Mouse (Mus musculus) forebrain, embryonic 14.5 days (tissue): ENCODE data around the gene Nrip1. TPM values are rescaled to one million over a fixed set of nuclear protein-coding genes. Genes with fewer than 3 reads are reported as not detected.
"Not testable (repeated sequence)": the region's sequence is repeated elsewhere in the genome, so short reads cannot be mapped to it uniquely, and the experiment has no call there.

Source experiments
- ATAC-seq: fragments of 200-750 bp; cut with Nextera tagmentation; 2 replicates; pipeline ENCODE4 v1.8.0; 2017; ENCODE audit warnings: mild to moderate bottlenecking, moderate library complexity
- DNase-seq: peaks from one replicate; pipeline ENCODE4 v3.0.0-alpha.2; 2015; ENCODE audit warnings: low spot score
- H3K27ac ChIP-seq: fragments of 300-500 bp; sonication (generic); 2 replicates; pipeline ENCODE4 v1.5.1; 2014; ENCODE audit warnings: low read depth, mild to moderate bottlenecking, control low read depth, low read length, moderate library complexity
- H3K27me3 ChIP-seq: fragments of 300-500 bp; sonication (generic); replicated peaks from 2 replicates; pipeline ENCODE4 v1.6.1; 2014; ENCODE audit warnings: low read length, control low read depth, mixed read lengths; ENCODE audit not compliant: control insufficient read depth, insufficient read depth
- H3K36me3 ChIP-seq: fragments of 300-500 bp; sonication (generic); 2 replicates; pipeline ENCODE4 v1.6.1; 2014; ENCODE audit warnings: low read length, control low read depth; ENCODE audit not compliant: control insufficient read depth, insufficient read depth
- H3K4me1 ChIP-seq: fragments of 300-500 bp; sonication (generic); 2 replicates; pipeline ENCODE4 v1.6.1; 2014; ENCODE audit warnings: antibody characterized with exemption, low read length, control low read depth; ENCODE audit not compliant: control insufficient read depth, insufficient read depth
- H3K4me2 ChIP-seq: fragments of 300-500 bp; sonication (generic); 2 replicates; pipeline ENCODE4 v1.6.1; 2014; ENCODE audit warnings: mild to moderate bottlenecking, control low read depth, low read length
- H3K4me3 ChIP-seq: fragments of 300-500 bp; sonication (generic); 2 replicates; pipeline ENCODE4 v1.5.1; 2014; ENCODE audit warnings: low read depth, low read length, control low read depth
- H3K9ac ChIP-seq: fragments of 300-500 bp; sonication (generic); 2 replicates; pipeline ENCODE4 v1.6.1; 2014; ENCODE audit warnings: mild to moderate bottlenecking, low read length, control low read depth, moderate library complexity
- H3K9me3 ChIP-seq: fragments of 300-500 bp; sonication (generic); replicated peaks from 2 replicates; pipeline ENCODE4 v1.6.1; 2016; ENCODE audit warnings: low read length, control low read depth, mixed read lengths; ENCODE audit not compliant: control insufficient read depth
- WGBS: fragments of 180-500 bp; shearing (Covaris S2); extraction: QIAGEN DNeasy Blood & Tissue Kit; methylation state at CpG from one replicate; pipeline ENCODE4 v1.1.7; 2014; 5-methylcytosine and 5-hydroxymethylcytosine counted together
- polyA plus RNA-seq: library from polyadenylated mRNA; unstranded; fragments of >200 nt; fragmentation: Nextera tagmentation; extraction: Ambion mirVana; gene quantifications from 2 replicates; pipeline ENCODE4 v1.2.1, GENCODE M21; 2014

The Nrip1 gene
- polyA plus RNA-seq, 1 experiment from 2014 or later: 16.5 TPM

DNA sequence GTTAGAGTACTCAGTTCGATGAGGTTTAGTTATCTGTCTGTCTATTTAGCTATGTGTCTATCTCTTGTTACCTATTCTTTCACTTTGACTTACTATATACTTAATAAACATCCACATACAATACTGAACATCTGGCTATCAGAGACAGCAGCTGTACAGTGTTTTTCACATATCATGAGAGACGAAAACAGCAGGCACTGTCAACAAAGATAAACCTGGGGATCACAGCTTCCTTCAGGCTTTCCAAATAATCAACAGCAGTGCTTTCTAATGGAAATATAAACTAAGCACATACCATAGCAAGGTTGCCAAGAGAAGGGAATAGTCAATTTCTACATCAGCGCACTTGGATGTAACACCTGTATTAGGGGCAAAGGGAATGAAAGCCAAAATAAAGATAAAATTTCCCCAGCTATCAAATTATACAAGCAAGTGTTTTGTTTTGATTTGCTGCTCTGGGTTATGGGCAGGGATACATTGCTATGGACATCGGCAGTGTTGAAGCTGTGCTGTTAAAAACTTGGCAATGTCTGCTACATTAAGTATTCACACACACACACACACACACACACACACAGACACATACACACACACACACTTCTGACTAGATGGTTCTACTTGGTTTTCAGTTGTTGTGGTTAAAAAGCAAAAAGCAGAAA is 35.2 kb upstream of the Nrip1 start:
- H3K4me1 ChIP-seq: no peaks in the 10 kb centered on the region
- no peak overlapping the region for H3K27ac ChIP-seq
- no peaks in the 10 kb centered on the region for H3K27me3 ChIP-seq
- ATAC-seq (no peak), DNase-seq (no peak)
- H3K4me2 ChIP-seq: no peak overlapping the region
- H3K36me3 ChIP-seq: no peaks in the 10 kb centered on the region
- no peak overlapping the region for H3K4me3 ChIP-seq
- 91% methylated on average over 4 of the region's 4 CpGs for WGBS
- H3K9ac ChIP-seq: no peak overlapping the region
- no peaks in the 10 kb centered on the region; the same call in 1 of the 2 replicates for H3K9me3 ChIP-seq

DNA sequence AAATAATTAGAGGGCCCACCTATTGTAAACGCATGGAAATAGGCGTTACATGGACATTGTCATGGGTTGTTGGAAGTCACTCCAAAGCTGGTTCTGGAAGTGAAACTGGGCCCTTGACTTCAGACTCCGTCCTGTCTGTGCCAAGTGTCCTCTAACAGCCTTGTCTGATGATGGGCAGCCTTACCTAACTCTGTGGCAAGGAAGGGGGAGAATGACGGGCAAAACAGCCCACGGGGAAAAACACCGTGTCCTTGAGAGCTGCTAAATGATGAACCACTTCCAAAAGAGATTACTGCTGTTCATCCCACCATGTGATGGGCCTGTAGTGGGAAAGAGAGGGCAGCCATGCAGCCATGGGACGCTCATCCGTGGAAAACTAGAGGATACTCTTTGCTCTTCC is 34.6 kb upstream of the Nrip1 start:
- DNase-seq: no peak

DNA sequence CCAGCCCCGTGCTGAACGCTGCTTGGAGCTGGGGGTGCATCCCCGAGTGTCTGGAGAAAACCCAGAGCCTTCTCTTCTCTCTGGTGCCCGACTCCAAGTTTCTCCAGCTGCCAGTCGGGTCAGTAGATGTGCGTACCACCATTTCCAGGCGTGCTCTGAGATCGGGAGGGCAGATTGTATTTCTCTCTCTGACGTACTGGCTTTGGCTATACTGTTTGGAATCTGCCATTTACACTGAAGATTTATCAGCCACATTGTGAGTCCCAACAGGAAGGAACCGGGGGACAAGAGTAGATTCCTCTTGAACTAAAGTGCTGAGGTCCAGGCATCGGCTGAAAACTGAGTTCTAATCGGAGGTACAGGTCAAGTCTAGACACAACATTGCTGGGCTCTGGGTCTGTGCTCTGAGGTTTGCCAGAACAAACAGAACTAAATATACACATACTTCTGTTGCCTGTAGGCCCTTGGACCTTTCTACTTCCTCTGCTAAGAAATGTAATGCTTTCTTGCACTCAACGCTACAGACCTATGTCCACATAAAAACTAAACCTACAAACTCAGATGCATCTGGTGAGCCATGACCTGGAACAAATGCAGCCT is 33.8 kb upstream of the Nrip1 start:
- WGBS: 83% methylated on average over 13 of the region's 13 CpGs
- Histone ChIP-seq H3K9ac (no peak overlapping the region), H3K27me3 (no peaks in the 10 kb centered on the region), H3K27ac (no peak overlapping the region), H3K36me3 (no peaks in the 10 kb centered on the region), H3K4me2 (no peak overlapping the region), H3K4me1 (no peaks in the 10 kb centered on the region), H3K9me3 (no peaks in the 10 kb centered on the region; the same call in 1 of the 2 replicates), H3K4me3 (no peak overlapping the region)
- ATAC-seq (no peak), DNase-seq (no peak)

More for the DNA sequence above, 34.6 kb upstream of the Nrip1 start:
- Histone ChIP-seq H3K4me2 (no peak overlapping the region), H3K9me3 (no peaks in the 10 kb centered on the region; the same call in 1 of the 2 replicates), H3K4me3 (no peak overlapping the region), H3K27me3 (no peaks in the 10 kb centered on the region), H3K9ac (no peak overlapping the region), H3K4me1 (no peaks in the 10 kb centered on the region), H3K27ac (no peak overlapping the region), H3K36me3 (no peaks in the 10 kb centered on the region)
- no peak for ATAC-seq
- WGBS: 89% methylated on average over 8 of the region's 8 CpGs

DNA sequence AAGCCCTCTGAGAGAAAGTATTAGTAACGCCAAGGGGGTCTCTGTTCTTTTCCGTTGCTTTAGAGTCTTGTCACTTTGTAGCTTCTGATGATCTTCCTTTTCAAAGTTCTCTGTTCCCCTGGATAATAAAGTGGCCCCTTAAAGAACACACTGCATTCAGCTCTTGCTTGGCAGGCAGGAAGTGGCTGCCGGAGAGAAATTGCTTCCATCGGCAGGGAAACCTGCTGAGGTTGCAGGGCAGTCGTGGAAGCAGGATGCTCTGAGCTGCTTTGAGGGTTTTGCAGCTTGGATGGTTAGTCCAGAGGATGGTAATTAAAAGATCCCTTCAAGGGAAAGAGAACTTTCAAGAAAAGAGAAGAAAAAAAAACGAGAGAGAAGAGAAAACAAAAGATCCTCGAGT is 33.3 kb upstream of the Nrip1 start:
- Histone ChIP-seq H3K27ac (no peak overlapping the region), H3K27me3 (no peaks in the 10 kb centered on the region), H3K4me3 (no peak overlapping the region), H3K4me2 (no peak overlapping the region), H3K9me3 (no peaks in the 10 kb centered on the region; the same call in 1 of the 2 replicates), H3K36me3 (no peaks in the 10 kb centered on the region), H3K4me1 (no peaks in the 10 kb centered on the region), H3K9ac (no peak overlapping the region)
- WGBS: 58% methylated on average over 7 of the region's 7 CpGs
- DNase-seq (no peak), ATAC-seq (no peak)

DNA sequence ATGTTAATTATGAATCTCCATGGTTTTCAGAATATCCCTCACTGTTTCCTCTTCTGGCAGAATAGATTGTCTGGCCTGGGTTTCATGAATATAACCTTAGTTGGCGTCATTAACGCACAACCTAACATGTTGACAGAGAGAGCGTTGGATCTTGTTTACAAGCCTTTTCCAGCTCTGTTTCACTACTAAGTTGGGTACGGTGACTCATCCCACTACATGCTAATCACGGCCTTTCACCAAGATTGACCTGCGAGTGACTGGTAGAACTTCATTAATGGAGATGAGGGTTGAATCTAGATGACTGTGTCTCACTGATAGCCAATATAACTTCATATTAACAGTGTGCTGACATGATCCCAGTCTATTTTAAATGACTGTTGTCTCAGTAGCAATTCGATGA is 32.7 kb upstream of the Nrip1 start:
- Histone ChIP-seq H3K27me3 (no peaks in the 10 kb centered on the region), H3K4me2 (no peak overlapping the region), H3K27ac (no peak overlapping the region), H3K9me3 (no peaks in the 10 kb centered on the region; the same call in 1 of the 2 replicates), H3K4me1 (no peaks in the 10 kb centered on the region), H3K36me3 (no peaks in the 10 kb centered on the region), H3K9ac (no peak overlapping the region), H3K4me3 (no peak overlapping the region)
- ATAC-seq (no peak), DNase-seq (no peak)
- WGBS: 94% methylated on average over 7 of the region's 7 CpGs

DNA sequence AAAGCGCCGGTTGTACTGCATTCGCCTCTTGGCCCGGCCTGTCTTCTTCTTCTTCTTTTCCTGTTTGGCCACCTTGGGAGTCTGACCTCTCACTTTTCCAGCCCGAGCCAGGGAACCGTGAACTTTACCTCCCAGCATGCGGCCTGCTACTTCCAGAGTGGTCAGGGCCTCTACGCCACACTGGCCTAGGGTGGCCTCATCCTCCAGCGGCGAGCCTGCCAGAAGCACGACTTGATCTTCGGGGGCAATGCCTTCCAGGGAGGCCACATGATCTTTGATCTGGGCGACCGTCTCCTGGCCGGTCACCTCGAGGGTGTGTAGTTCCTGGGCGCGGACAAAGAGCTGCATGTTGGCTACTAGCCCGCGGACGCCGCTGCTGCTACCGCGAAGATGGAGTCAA is 29.7 kb upstream of the Nrip1 start:
- 92% methylated on average over 24 of the region's 24 CpGs for WGBS
- not testable (repeated sequence) for H3K27me3 ChIP-seq, ATAC-seq

DNA sequence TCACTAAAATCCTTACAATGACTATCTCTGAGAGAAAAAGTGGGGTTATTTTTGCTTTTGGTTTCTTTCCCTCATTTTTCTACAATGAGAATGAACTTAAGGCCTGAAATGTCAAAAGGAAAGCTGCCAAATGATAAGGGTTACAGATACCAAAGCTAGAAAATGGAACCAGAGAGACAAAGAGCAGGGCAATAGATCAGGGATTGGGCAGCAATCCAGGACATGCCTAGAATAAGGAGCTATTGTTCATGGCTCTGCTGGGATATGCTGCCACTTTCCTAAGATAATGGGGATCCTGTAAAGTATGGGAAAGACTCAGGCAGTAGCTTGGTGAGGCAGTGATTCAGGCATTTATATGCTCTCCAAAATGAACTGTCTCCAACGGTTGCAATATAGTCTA is 22.9 kb upstream of the Nrip1 start:
- ATAC-seq: no peak
- Histone ChIP-seq H3K4me1 (no peaks in the 10 kb centered on the region), H3K9ac (no peak overlapping the region), H3K36me3 (no peaks in the 10 kb centered on the region), H3K27ac (no peak overlapping the region), H3K4me2 (no peak overlapping the region), H3K9me3 (no peaks in the 10 kb centered on the region), H3K4me3 (no peak overlapping the region), H3K27me3 (0 out of 2 replicates have a peak, but pooled peaks cover 13% of the 10 kb centered on the region)
- no peak for DNase-seq
- WGBS: 52% methylated on average over 1 of the region's 1 CpGs

More for the DNA sequence above, 29.7 kb upstream of the Nrip1 start:
- H3K27ac ChIP-seq, H3K36me3 ChIP-seq, H3K4me2 ChIP-seq, DNase-seq, H3K4me1 ChIP-seq, H3K9me3 ChIP-seq, H3K9ac ChIP-seq, H3K4me3 ChIP-seq: not testable (repeated sequence)

DNA sequence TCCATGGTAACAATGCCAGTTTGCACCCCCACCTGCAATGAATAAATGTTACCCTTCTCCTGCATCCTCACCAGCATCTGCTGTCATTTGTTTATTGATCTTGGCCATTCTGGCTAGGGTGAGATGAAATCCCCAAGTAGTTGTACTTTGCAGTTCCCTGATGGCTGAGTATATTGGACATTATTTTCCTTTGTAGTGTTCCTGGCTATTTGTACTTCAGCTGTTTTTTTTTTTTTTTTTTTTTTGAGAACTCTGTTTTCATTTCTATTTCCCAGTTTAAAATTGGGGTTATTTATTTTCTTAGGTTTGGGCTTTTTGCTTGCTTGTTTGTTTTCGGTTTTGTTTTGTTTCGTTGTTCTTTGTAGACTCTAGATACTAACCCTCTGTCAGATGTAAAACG is 19.6 kb upstream of the Nrip1 start:
- Histone ChIP-seq H3K4me3 (no peak overlapping the region), H3K4me1 (no peaks in the 10 kb centered on the region), H3K4me2 (no peak overlapping the region), H3K9me3 (no peaks in the 10 kb centered on the region), H3K36me3 (no peaks in the 10 kb centered on the region), H3K9ac (no peak overlapping the region), H3K27ac (no peak overlapping the region), H3K27me3 (peaks cover 15% of the 10 kb centered on the region; the same call in 1 of the 2 replicates)
- 58% methylated on average over 3 of the region's 3 CpGs for WGBS
- ATAC-seq (no peak), DNase-seq (no peak)

DNA sequence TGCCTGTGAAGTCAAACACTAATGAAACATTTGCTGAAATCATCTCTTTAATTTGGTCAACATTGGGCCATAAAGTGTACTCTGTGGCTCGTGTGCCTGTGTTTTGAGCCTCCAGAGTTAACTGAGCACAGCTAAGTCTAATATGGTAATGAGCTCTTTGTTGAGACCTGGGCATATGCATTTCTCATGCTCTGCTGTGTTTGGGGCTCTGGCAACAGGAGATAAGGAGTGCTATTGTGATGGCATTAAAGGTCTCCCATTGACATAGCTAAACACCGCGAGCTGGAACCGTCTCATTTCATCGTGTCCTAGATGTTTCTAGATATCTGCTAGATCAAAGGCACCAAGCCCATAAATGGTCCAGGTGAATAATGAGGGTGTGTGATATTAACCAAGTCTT is 12.9 kb upstream of the Nrip1 start:
- Histone ChIP-seq H3K27ac (no peak overlapping the region), H3K4me1 (no peaks in the 10 kb centered on the region), H3K4me3 (no peak overlapping the region), H3K27me3 (peaks cover 5% of the 10 kb centered on the region; the same call in 1 of the 2 replicates), H3K9me3 (no peaks in the 10 kb centered on the region), H3K9ac (no peak overlapping the region), H3K36me3 (no peaks in the 10 kb centered on the region), H3K4me2 (no peak overlapping the region)
- no peak for DNase-seq
- no peak for ATAC-seq
- 19% methylated on average over 5 of the region's 5 CpGs for WGBS
